Mouse (Mus musculus): Measurements from ENCODE around the gene Fam221b. TPM values are rescaled to one million over a fixed set of nuclear protein-coding genes. Genes with fewer than 3 reads are reported as not detected.

Gene Fam221b
- total and polyA plus RNA-seq, 2 experiments from 2014 or later, result 1.5 TPM; not detected in 1

GRCm38 (mm10) chr4:43640076-43640475 is 28.9 kb downstream of the Fam221b start:
- no peak for ATAC-seq (ENCODE audit: low FRiP score)
- TF ChIP-seq CTCF (IDR thresholded peaks at IDR 0.05), result no peak
- no peaks in the 10 kb centered on the region for H3K9me3 ChIP-seq (ENCODE audit: low read length)
- 0 out of 2 replicates have a peak, but pooled peaks cover 7% of the 10 kb centered on the region for H3K36me3 ChIP-seq (ENCODE audit: insufficient read depth, low read length)
- no peak overlapping the region for H3K27ac ChIP-seq (ENCODE audit: low read depth, low read length)
- no peaks in the 10 kb centered on the region for H3K27me3 ChIP-seq (ENCODE audit: insufficient read depth, low read length)
- no peak overlapping the region for H3K4me2 ChIP-seq (ENCODE audit: low read depth, low read length, poor library complexity, severe bottlenecking)
- H3K4me3 ChIP-seq (ENCODE audit: low read depth, low read length), result no peak overlapping the region
- no peaks in the 10 kb centered on the region for H3K4me1 ChIP-seq (ENCODE audit: insufficient read depth, low read length)
- no peak overlapping the region for H3K9ac ChIP-seq (replicated peaks; ENCODE audit: low read length, poor library complexity, severe bottlenecking)
- no peak for DNase-seq (ENCODE audit: low spot score)
- WGBS, result 81% methylated on average over 9 of the region's 9 CpGs

GRCm38 (mm10) chr4:43636751-43637150 is 32.2 kb downstream of the Fam221b start:
- ATAC-seq (ENCODE audit: low FRiP score) (no peak), DNase-seq (ENCODE audit: low spot score) (no peak)
- Histone ChIP-seq H3K4me2 (ENCODE audit: low read depth, low read length, poor library complexity, severe bottlenecking) (no peak overlapping the region), H3K36me3 (ENCODE audit: insufficient read depth, low read length) (no peaks in the 10 kb centered on the region), H3K4me3 (ENCODE audit: low read depth, low read length) (no peak overlapping the region), H3K4me1 (ENCODE audit: insufficient read depth, low read length) (peaks cover 19% of the 10 kb centered on the region), H3K27me3 (ENCODE audit: insufficient read depth, low read length) (no peaks in the 10 kb centered on the region), H3K27ac (ENCODE audit: low read depth, low read length) (no peak overlapping the region), H3K9me3 (ENCODE audit: low read length) (no peaks in the 10 kb centered on the region), H3K9ac (replicated peaks; ENCODE audit: low read length, poor library complexity, severe bottlenecking) (no peak overlapping the region)
- TF ChIP-seq CTCF (IDR thresholded peaks at IDR 0.05), result no peak
- WGBS, result 75% methylated on average over 6 of the region's 6 CpGs

- H3K36me3 ChIP-seq (ENCODE audit: insufficient read depth, low read length), result no peaks in the 10 kb centered on the region
- H3K9me3 ChIP-seq (ENCODE audit: low read length), result no peaks in the 10 kb centered on the region
- no peaks in the 10 kb centered on the region for H3K27me3 ChIP-seq (ENCODE audit: insufficient read depth, low read length)
- WGBS, result 86% methylated on average over 7 of the region's 7 CpGs
- ATAC-seq (ENCODE audit: low FRiP score) (no peak), DNase-seq (ENCODE audit: low spot score) (no peak)
- H3K9ac ChIP-seq (replicated peaks; ENCODE audit: low read length, poor library complexity, severe bottlenecking), result no peak overlapping the region
- no peak overlapping the region for H3K27ac ChIP-seq (ENCODE audit: low read depth, low read length)
- H3K4me2 ChIP-seq (ENCODE audit: low read depth, low read length, poor library complexity, severe bottlenecking), result no peak overlapping the region
- no peak for TF ChIP-seq CTCF (IDR thresholded peaks at IDR 0.05)
- H3K4me1 ChIP-seq (ENCODE audit: insufficient read depth, low read length), result peaks cover 23% of the 10 kb centered on the region
- H3K4me3 ChIP-seq (ENCODE audit: low read depth, low read length), result no peak overlapping the region
Measured at GRCm38 (mm10) chr4:43634621-43635374, 34.1 kb downstream of the Fam221b start.

- Histone ChIP-seq H3K27ac (ENCODE audit: low read depth, low read length) (no peak overlapping the region), H3K4me2 (ENCODE audit: low read depth, low read length, poor library complexity, severe bottlenecking) (0 out of 2 replicates have a peak overlapping the region, but pooled peaks have one; percentile 1), H3K27me3 (ENCODE audit: insufficient read depth, low read length) (no peaks in the 10 kb centered on the region), H3K36me3 (ENCODE audit: insufficient read depth, low read length) (no peaks in the 10 kb centered on the region), H3K4me3 (ENCODE audit: low read depth, low read length) (no peak overlapping the region), H3K9me3 (ENCODE audit: low read length) (no peaks in the 10 kb centered on the region), H3K4me1 (ENCODE audit: insufficient read depth, low read length) (peaks cover 23% of the 10 kb centered on the region), H3K9ac (replicated peaks; ENCODE audit: low read length, poor library complexity, severe bottlenecking) (no peak overlapping the region)
- no peak for TF ChIP-seq CTCF (IDR thresholded peaks at IDR 0.05)
- DNase-seq (ENCODE audit: low spot score) (no peak), ATAC-seq (ENCODE audit: low FRiP score) (no peak)
- 92% methylated on average over 2 of the region's 2 CpGs for WGBS
Measured at GRCm38 (mm10) chr4:43633736-43634135, 35.2 kb downstream of the Fam221b start.

GRCm38 (mm10) chr4:43633296-43633695 is 35.6 kb downstream of the Fam221b start:
- no peak for TF ChIP-seq CTCF (IDR thresholded peaks at IDR 0.05)
- 79% methylated on average over 8 of the region's 8 CpGs for WGBS
- no peak for ATAC-seq (ENCODE audit: low FRiP score)

More at GRCm38 (mm10) chr4:43633296-43633695, 35.6 kb downstream of the Fam221b start:
- no peaks in the 10 kb centered on the region for H3K9me3 ChIP-seq (ENCODE audit: low read length)
- H3K4me2 ChIP-seq (ENCODE audit: low read depth, low read length, poor library complexity, severe bottlenecking), result peak overlapping the region; percentile 1; the same call in 1 of the 2 replicates
- H3K36me3 ChIP-seq (ENCODE audit: insufficient read depth, low read length), result no peaks in the 10 kb centered on the region
- H3K4me3 ChIP-seq (ENCODE audit: low read depth, low read length), result no peak overlapping the region
- H3K9ac ChIP-seq (replicated peaks; ENCODE audit: low read length, poor library complexity, severe bottlenecking), result no peak overlapping the region
- peaks cover 23% of the 10 kb centered on the region for H3K4me1 ChIP-seq (ENCODE audit: insufficient read depth, low read length)
- H3K27me3 ChIP-seq (ENCODE audit: insufficient read depth, low read length), result no peaks in the 10 kb centered on the region
- no peak for DNase-seq (ENCODE audit: low spot score)
- no peak overlapping the region for H3K27ac ChIP-seq (ENCODE audit: low read depth, low read length)
